In the genomic region with DNA sequence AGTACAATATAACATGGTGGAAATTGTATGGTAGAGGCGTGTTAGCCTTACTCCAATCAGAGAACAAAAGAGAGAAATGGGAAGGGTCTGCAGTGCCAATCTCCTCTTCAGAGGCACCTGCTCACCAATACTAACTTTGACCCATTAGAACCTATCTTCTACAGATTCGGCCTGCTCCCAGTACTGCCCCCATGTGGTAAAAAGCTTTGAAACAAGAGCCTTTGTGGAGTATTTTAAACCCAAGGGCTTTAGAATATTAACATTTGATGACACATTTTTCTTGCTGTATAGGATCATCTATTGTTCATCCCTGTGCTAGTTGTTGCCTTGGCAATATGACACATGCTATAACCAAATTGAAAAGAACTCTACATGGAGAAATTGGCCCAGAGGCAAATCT, we compare ENCODE assay signal across 19 mouse cellular contexts. TPM values are rescaled to one million over a fixed set of nuclear protein-coding genes. Genes with fewer than 3 reads are reported as not detected.
A peak's percentile ranks its signal among the peaks of the same experiment; 100 is the strongest.
DNase-seq lines count a peak whose midpoint lies in the region; ATAC-seq and TF ChIP-seq lines count a peak whose summit lies in the region.
"Had no signal": no experiment of that assay in that cellular context is flagged by ENCODE, and none has a peak within 500 bp of the region (broad histone marks: within the 10 kb centered on the region; RNA-seq: fewer than 3 reads in every experiment).

No protein-coding gene starts in this region.

- intact Hi-C loops in left cerebral cortex, postnatal 14 days (cut with DNase I): no loop called here

- H3K4me1 ChIP-seq in lung, embryonic 14.5 days (ENCODE audit: insufficient read depth): no peaks in the 10 kb centered on the region
- H3K4me1 ChIP-seq in CH12.LX (ENCODE audit: control insufficient read depth in 1 of 2, insufficient read depth in 2 of 2): no peaks in the 10 kb centered on the region
- H3K4me1 ChIP-seq: heart, embryonic 10.5 days; hindbrain, embryonic 15.5 days; liver, embryonic 12.5 days; midbrain, embryonic 13.5 days had no signal

- H3K27me3 ChIP-seq in lung, embryonic 14.5 days (ENCODE audit: insufficient read depth, low read length): no peaks in the 10 kb centered on the region
- no peaks in the 10 kb centered on the region for H3K27me3 ChIP-seq in CH12.LX (replicated peaks)
- H3K27me3 ChIP-seq: hindbrain, embryonic 15.5 days; liver, embryonic 12.5 days; midbrain, embryonic 13.5 days had no signal

- ATAC-seq in lung, embryonic 14.5 days (ENCODE audit: insufficient read depth): no peak
- ATAC-seq: forebrain, postnatal 0 days; liver, embryonic 12.5 days; midbrain, embryonic 13.5 days had no signal

- no peak overlapping the region for H3K9ac ChIP-seq in lung, embryonic 14.5 days
- H3K9ac ChIP-seq in CH12.LX (ENCODE audit: insufficient read depth, low read depth): no peak overlapping the region
- H3K9ac ChIP-seq: forebrain, postnatal 0 days; hindbrain, embryonic 15.5 days; liver, embryonic 12.5 days; midbrain, embryonic 13.5 days had no signal

- TF ChIP-seq POLR2A in CH12.LX (IDR thresholded peaks at IDR 0.05; ENCODE audit: low read depth, low read length): no peak

- no peak overlapping the region for H3K4me2 ChIP-seq in lung, embryonic 14.5 days
- H3K4me2 ChIP-seq in CH12.LX (ENCODE audit: insufficient read depth, low read depth, poor library complexity, severe bottlenecking): no peak overlapping the region
- H3K4me2 ChIP-seq: hindbrain, embryonic 15.5 days; liver, embryonic 12.5 days; midbrain, embryonic 13.5 days had no signal

- in situ Hi-C loops in CH12.LX (cut with MboI; ENCODE audit: low pct_ligation_motif_present, low pct_unique_long_range_greater_than_20kb, low sequenced_read_pairs): no loop called here

- H3K9me3 ChIP-seq in lung, embryonic 14.5 days (ENCODE audit: low read depth, low read length): no peaks in the 10 kb centered on the region
- H3K9me3 ChIP-seq in CH12.LX (replicated peaks; ENCODE audit: low read length): no peaks in the 10 kb centered on the region
- H3K9me3 ChIP-seq: heart, embryonic 10.5 days; liver, embryonic 12.5 days; midbrain, embryonic 13.5 days had no signal

- peak; percentile 16 to 24 for DNase-seq in cerebellum, postnatal 10 days
- DNase-seq in cerebellum, adult 11 months: no peak
- peak; percentile 1 for DNase-seq in lung, embryonic 14.5 days
- no peak for DNase-seq in lung, postnatal 4 days
- peak; percentile 42 for DNase-seq in CH12.LX (ENCODE audit: extremely low read depth)
- peak; percentile 8 for DNase-seq in induced T-regulatory cell, adult 2 months (ENCODE audit: low read depth)
- DNase-seq in left cerebral cortex, postnatal 14 days (ENCODE audit: low spot score in 2 of 2): no peak
- DNase-seq: forebrain, postnatal 0 days; gastrocnemius, postnatal 14 days; heart, postnatal 14 days; kidney, adult 9 months; thymus, postnatal 36 days had no signal

- 59% methylated on average over 2 of the region's 2 CpGs for WGBS in lung, embryonic 14.5 days

- H3K4me3 ChIP-seq in lung, embryonic 14.5 days (ENCODE audit: low read depth, low read length): no peak overlapping the region
- no peak overlapping the region for H3K4me3 ChIP-seq in CH12.LX (replicated peaks in 1 of 3; ENCODE audit: low read depth in 2 of 3, low read length in 2 of 3, poor library complexity in 1 of 3)
- H3K4me3 ChIP-seq: heart, embryonic 10.5 days; hindbrain, embryonic 15.5 days; liver, embryonic 12.5 days; midbrain, embryonic 13.5 days had no signal

- no peak for TF ChIP-seq EP300 in CH12.LX (IDR thresholded peaks at IDR 0.05; ENCODE audit: low read length)

- H3K79me2 ChIP-seq in CH12.LX (replicated peaks; ENCODE audit: control insufficient read depth, extremely low read depth, insufficient read depth, poor library complexity, severe bottlenecking): no peaks in the 10 kb centered on the region

- TF ChIP-seq RAD21 in CH12.LX (IDR thresholded peaks at IDR 0.05; ENCODE audit: low read depth, low read length): peak; percentile 49

- H3K27ac ChIP-seq in lung, embryonic 14.5 days (ENCODE audit: low read depth): no peak overlapping the region
- no peak overlapping the region for H3K27ac ChIP-seq in CH12.LX (ENCODE audit: insufficient read depth, low read depth)
- H3K27ac ChIP-seq: heart, embryonic 10.5 days; hindbrain, embryonic 15.5 days; liver, embryonic 12.5 days; midbrain, embryonic 13.5 days had no signal

- TF ChIP-seq CTCF in lung, embryonic 14.5 days (IDR thresholded peaks at IDR 0.05; ENCODE audit: low read depth): no peak
- TF ChIP-seq CTCF in CH12.LX (conservative IDR thresholded peaks at IDR 0.05 in 1 of 2, IDR thresholded peaks at IDR 0.05 in 1 of 2; ENCODE audit: low read depth in 2 of 2, low read length in 2 of 2): peak; percentile 22 to 64; a peak in 3 of 4 replicates

- no peaks in the 10 kb centered on the region for H3K36me3 ChIP-seq in lung, embryonic 14.5 days (ENCODE audit: insufficient read depth)
- no peaks in the 10 kb centered on the region for H3K36me3 ChIP-seq in CH12.LX (replicated peaks in 1 of 2; ENCODE audit: control insufficient read depth in 1 of 2, insufficient read depth in 1 of 2, low read length in 1 of 2)
- H3K36me3 ChIP-seq: heart, embryonic 10.5 days; hindbrain, embryonic 15.5 days; liver, embryonic 12.5 days; midbrain, embryonic 13.5 days had no signal

- dilution Hi-C loops in CH12.LX (cut with MboI; ENCODE audit: extremely low pct_ligation_motif_present, extremely low pct_unique_long_range_greater_than_20kb, low sequenced_read_pairs): no loop called here

TF ChIP-seq in CH12.LX, 34 proteins besides CTCF, POLR2A, EP300 and RAD21:
- TF ChIP-seq JUN (IDR thresholded peaks at IDR 0.05; ENCODE audit: insufficient read depth, low read depth, low read length) (no peak), MAX (IDR thresholded peaks at IDR 0.05; ENCODE audit: low read length) (no peak), TBP (conservative IDR thresholded peaks at IDR 0.05; ENCODE audit: low read depth, low read length) (no peak), MEF2A (IDR thresholded peaks at IDR 0.05; ENCODE audit: borderline replicate concordance, low read depth, low read length) (no peak), SMC3 (IDR thresholded peaks at IDR 0.05; ENCODE audit: low read depth, low read length) (peak; percentile 67), ZC3H11A (IDR thresholded peaks at IDR 0.05; ENCODE audit: low read depth, low read length) (no peak)

RNA-seq across cellular contexts. Expression of a gene that starts 7.0 kb away (rescaled TPM):
- polyA plus RNA-seq in lung, embryonic 14.5 days (2014; fragmentation: Nextera tagmentation; extraction: Ambion mirVana): not detected in 2 replicates
- not detected in 2 replicates for total RNA-seq in CH12.LX (2012; rRNA removed)
- total RNA-seq in CH12.LX (2014; rRNA removed): not detected in 2 replicates
- polyA plus RNA-seq in CH12.LX (2012; ENCODE audit: insufficient read length, low read depth): not detected in 2 replicates
- not detected for total RNA-seq in left cerebral cortex, postnatal 14 days (2021)
- total RNA-seq: forebrain, postnatal 0 days; gastrocnemius, postnatal 14 days; heart, postnatal 14 days; left cerebral cortex, postnatal 36 days had no signal
- polyA plus RNA-seq: embryonic facial prominence, embryonic 11.5 days; forebrain, postnatal 0 days; heart, embryonic 10.5 days; hindbrain, embryonic 15.5 days; liver, embryonic 12.5 days; midbrain, embryonic 13.5 days; spleen, adult 2 months had no signal

RNA-seq across cellular contexts. Expression of a gene that starts 40.2 kb away (rescaled TPM):
- not detected in 2 replicates for polyA plus RNA-seq in lung, embryonic 14.5 days (2014; fragmentation: Nextera tagmentation; extraction: Ambion mirVana)
- total RNA-seq in CH12.LX (2012; rRNA removed) (not detected in 2 replicates), CH12.LX (2014; rRNA removed) (not detected in 2 replicates)
- not detected in 2 replicates for polyA plus RNA-seq in CH12.LX (2012; ENCODE audit: insufficient read length, low read depth)
- not detected for total RNA-seq in left cerebral cortex, postnatal 14 days (2021)
- total RNA-seq: forebrain, postnatal 0 days; gastrocnemius, postnatal 14 days; heart, postnatal 14 days; left cerebral cortex, postnatal 36 days had no signal
- polyA plus RNA-seq: embryonic facial prominence, embryonic 11.5 days; forebrain, postnatal 0 days; heart, embryonic 10.5 days; hindbrain, embryonic 15.5 days; liver, embryonic 12.5 days; midbrain, embryonic 13.5 days; spleen, adult 2 months had no signal

RNA-seq across cellular contexts. Expression of a gene that starts 49.7 kb away (rescaled TPM):
- not detected in 2 replicates for polyA plus RNA-seq in lung, embryonic 14.5 days (2014; fragmentation: Nextera tagmentation; extraction: Ambion mirVana)
- total RNA-seq in CH12.LX (2012; rRNA removed): not detected in 2 replicates
- total RNA-seq in CH12.LX (2014; rRNA removed): not detected in 2 replicates
- not detected in 2 replicates for polyA plus RNA-seq in CH12.LX (2012; ENCODE audit: insufficient read length, low read depth)
- total RNA-seq in left cerebral cortex, postnatal 14 days (2021): not detected
- total RNA-seq: forebrain, postnatal 0 days; gastrocnemius, postnatal 14 days; heart, postnatal 14 days; left cerebral cortex, postnatal 36 days had no signal
- polyA plus RNA-seq: embryonic facial prominence, embryonic 11.5 days; forebrain, postnatal 0 days; heart, embryonic 10.5 days; hindbrain, embryonic 15.5 days; liver, embryonic 12.5 days; midbrain, embryonic 13.5 days; spleen, adult 2 months had no signal

Comparison
In these comparisons a context has a peak if more than half of its experiments do, and no peak if none do; other contexts are left out.
1. DNase-seq: peak in cerebellum, postnatal 10 days (2 of 2), lung, embryonic 14.5 days (single experiment), CH12.LX (single experiment) and induced T-regulatory cell, adult 2 months (single experiment); none in cerebellum, adult 11 months (single experiment), lung, postnatal 4 days (0 of 2) and left cerebral cortex, postnatal 14 days (0 of 2).